Comparison of ENCODE assay signal across 28 mouse cellular contexts in the genomic region with DNA sequence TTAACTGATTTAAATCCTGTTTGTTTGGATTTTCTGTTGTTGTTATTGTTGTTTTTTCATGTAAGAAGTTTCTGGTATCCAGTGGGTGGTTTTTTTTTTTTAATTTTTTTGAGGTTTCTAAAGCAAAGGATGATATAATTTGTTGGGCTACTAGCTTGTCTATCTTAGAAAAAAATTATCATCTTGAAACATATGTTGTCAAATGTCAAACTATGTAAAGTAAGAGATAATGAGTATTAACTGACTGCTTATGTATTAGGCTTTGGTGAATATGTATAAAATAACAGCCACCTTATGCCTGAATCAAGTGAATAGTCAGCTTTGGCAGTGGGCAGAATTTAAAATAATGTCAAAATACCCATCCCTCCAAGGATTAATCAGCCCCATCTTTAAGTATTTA.
"Had no signal": no experiment of that assay in that cellular context is flagged by ENCODE, and none has a peak within 500 bp of the region (broad histone marks: within the 10 kb centered on the region; RNA-seq: fewer than 3 reads in every experiment).

No protein-coding gene starts in this region.

- H3K27ac ChIP-seq: embryonic facial prominence, embryonic 10.5 days; embryonic facial prominence, embryonic 12.5 days; embryonic facial prominence, embryonic 13.5 days; embryonic facial prominence, embryonic 15.5 days; forebrain, embryonic 10.5 days; forebrain, embryonic 12.5 days; forebrain, embryonic 13.5 days; forebrain, embryonic 15.5 days; gastrocnemius, adult 2 months; heart, adult 2 months had no signal

- H3K27me3 ChIP-seq: embryonic facial prominence, embryonic 12.5 days; embryonic facial prominence, embryonic 13.5 days; embryonic facial prominence, embryonic 15.5 days; forebrain, embryonic 12.5 days; forebrain, embryonic 13.5 days; forebrain, embryonic 15.5 days had no signal

- H3K36me3 ChIP-seq: embryonic facial prominence, embryonic 10.5 days; embryonic facial prominence, embryonic 12.5 days; embryonic facial prominence, embryonic 13.5 days; embryonic facial prominence, embryonic 15.5 days; forebrain, embryonic 10.5 days; forebrain, embryonic 12.5 days; forebrain, embryonic 15.5 days had no signal

- ATAC-seq: forebrain, embryonic 13.5 days; forebrain, embryonic 14.5 days; forebrain, embryonic 15.5 days; forebrain, embryonic 16.5 days; forebrain, postnatal 0 days had no signal

- H3K4me3 ChIP-seq: embryonic facial prominence, embryonic 10.5 days; embryonic facial prominence, embryonic 12.5 days; embryonic facial prominence, embryonic 13.5 days; embryonic facial prominence, embryonic 15.5 days; erythroblast, embryonic 14.5 days; forebrain, embryonic 10.5 days; forebrain, embryonic 12.5 days; forebrain, embryonic 13.5 days; forebrain, embryonic 15.5 days; gastrocnemius, adult 2 months; heart, adult 2 months had no signal

- H3K9me3 ChIP-seq: embryonic facial prominence, embryonic 10.5 days; embryonic facial prominence, embryonic 12.5 days; embryonic facial prominence, embryonic 13.5 days; embryonic facial prominence, embryonic 15.5 days; forebrain, embryonic 10.5 days; forebrain, embryonic 12.5 days; forebrain, embryonic 13.5 days; forebrain, embryonic 15.5 days had no signal

- H3K4me1 ChIP-seq: embryonic facial prominence, embryonic 10.5 days; embryonic facial prominence, embryonic 12.5 days; embryonic facial prominence, embryonic 13.5 days; embryonic facial prominence, embryonic 15.5 days; forebrain, embryonic 10.5 days; forebrain, embryonic 12.5 days; forebrain, embryonic 13.5 days; forebrain, embryonic 15.5 days had no signal

- DNase-seq: cerebellum, adult 8-10 months; cerebellum, adult 9-10 months; cerebellum, adult 9-11 months; cerebellum, postnatal 10 days; cerebellum, postnatal 14 days; cerebellum, postnatal 25 days; cerebellum, postnatal 36 days; embryo, embryonic 11 days; forebrain, postnatal 0 days; gastrocnemius, adult 2 months; gastrocnemius, postnatal 10 days; gastrocnemius, postnatal 14 days; gastrocnemius, postnatal 25 days; gastrocnemius, postnatal 36 days; heart, adult 11 months; heart, adult 18-20 months; heart, adult 2 months had no signal

- H3K9ac ChIP-seq: embryonic facial prominence, embryonic 12.5 days; embryonic facial prominence, embryonic 13.5 days; embryonic facial prominence, embryonic 15.5 days; forebrain, embryonic 12.5 days; forebrain, embryonic 13.5 days; forebrain, embryonic 15.5 days; forebrain, postnatal 0 days had no signal
